Mouse (Mus musculus) megakaryocyte, adult 5-6 weeks (primary cell): ENCODE results near the gene Gm42688. TPM values are rescaled to one million over a fixed set of nuclear protein-coding genes. Genes with fewer than 3 reads are reported as not detected.

Experiments
- ATAC-seq: 2 replicates; pipeline ENCODE4 v1.8.0; 2016; ENCODE audit warnings: mild to moderate bottlenecking, inconsistent platforms; ENCODE audit not compliant: poor library complexity, severe bottlenecking
- total RNA-seq, 2 experiments: library from RNA; stranded (forward) in 1 of 2; stranded (reverse) in 1 of 2; fragments of 153-499, 151-499 nt in 1 of 2; fragments of 221-1000, 200-1000 nt in 1 of 2; gene quantifications; 2 replicates each; pipeline versions ENCODE4 v1.2.3 to v1.2.4; 2015 to 2017

The Gm42688 gene
- total RNA-seq (2015) (0.87 and 1.3 TPM in 2 replicates), total RNA-seq (2017) (2.9 and 3.0 TPM in 2 replicates)

GRCm38 (mm10) chr6:83101316-83101687 lies at the start of gene Gm42688, which contains the start of gene Ccdc142:
Gene Gm42688 (plus strand): TSS chr6:83101617.
Gene Ccdc142 (plus strand): TSS chr6:83101601.
- ATAC-seq: peak; percentile 88

GRCm38 (mm10) chr6:83053136-83053960 lies 48.1 kb upstream of the Gm42688 start:
- peak; percentile 13; the same call in 1 of the 2 replicates for ATAC-seq

DNA sequence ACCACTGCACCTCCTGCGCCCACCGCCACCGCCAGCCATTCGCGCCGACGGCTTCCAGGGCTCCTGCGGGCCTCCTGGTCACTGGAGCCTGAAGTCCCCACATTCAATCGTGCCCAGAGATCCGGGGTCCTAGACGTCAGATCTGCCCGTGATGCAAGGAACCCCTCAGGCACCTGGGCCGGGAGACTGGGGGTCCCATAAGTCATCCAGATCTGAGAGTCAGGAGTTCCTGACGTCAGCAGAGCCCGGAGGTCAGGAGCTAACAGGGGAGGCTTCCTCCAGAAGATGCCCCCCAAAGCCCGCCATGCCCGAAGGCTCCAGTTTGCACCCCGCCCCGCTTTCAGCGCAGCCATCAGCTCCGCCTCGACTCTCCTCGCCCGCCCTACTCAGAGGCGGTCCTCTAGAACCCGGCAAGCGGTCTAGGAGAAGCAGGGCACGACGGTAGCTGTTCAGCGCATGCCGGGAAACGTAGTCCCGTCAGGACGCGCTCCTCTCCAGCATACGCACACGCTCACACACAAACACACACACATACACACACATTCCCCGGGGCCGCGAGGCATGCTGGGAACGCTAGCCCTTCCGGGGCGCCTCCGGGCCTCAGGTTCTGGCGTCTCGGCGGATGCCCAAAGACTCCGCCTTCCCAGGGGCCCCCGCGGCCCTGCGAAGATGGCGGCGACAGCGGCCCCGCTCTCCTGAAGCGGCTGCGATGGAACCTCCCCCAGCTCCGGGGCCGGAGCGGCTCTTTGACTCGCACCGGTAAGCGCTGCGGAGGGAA lies 47.2 kb upstream of the Gm42688 start, which contains the start of gene Aup1:
TSS of gene Aup1 (plus strand) at position 448 of the 778 bp plus-strand sequence.
- ATAC-seq: peak; percentile 91

- ATAC-seq: no peak; the same call in 1 of the 2 replicates
These were observed 46.5 kb upstream of the Gm42688 start, which contains the start of gene Htra2 for GRCm38 (mm10) chr6:83054871-83055431. Gene Htra2 (minus strand): TSS chr6:83055273.

DNA sequence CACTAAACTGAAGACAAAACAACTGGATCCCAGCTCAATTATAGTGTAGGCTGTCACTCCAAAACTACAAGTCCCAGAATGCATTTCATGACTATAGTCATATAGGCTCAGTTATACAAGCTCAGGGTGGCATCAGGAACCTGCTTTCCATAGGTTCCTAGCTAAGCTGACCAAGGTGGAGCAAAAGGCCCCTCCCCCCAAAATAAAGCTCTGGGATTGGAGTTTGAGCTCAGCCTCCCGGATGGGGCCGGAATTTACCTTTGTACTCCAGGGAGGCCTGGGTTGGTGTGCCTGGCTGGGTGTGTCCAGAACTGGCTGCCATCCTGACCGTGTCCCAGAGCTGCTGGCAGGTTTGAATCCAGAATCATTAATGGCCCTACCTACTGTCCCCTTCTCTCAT lies 43.6 kb upstream of the Gm42688 start, which contains the start of gene Dqx1:
TSS of gene Dqx1 (plus strand) at position 55 of the 400 bp plus-strand sequence.
- ATAC-seq: no peak

DNA sequence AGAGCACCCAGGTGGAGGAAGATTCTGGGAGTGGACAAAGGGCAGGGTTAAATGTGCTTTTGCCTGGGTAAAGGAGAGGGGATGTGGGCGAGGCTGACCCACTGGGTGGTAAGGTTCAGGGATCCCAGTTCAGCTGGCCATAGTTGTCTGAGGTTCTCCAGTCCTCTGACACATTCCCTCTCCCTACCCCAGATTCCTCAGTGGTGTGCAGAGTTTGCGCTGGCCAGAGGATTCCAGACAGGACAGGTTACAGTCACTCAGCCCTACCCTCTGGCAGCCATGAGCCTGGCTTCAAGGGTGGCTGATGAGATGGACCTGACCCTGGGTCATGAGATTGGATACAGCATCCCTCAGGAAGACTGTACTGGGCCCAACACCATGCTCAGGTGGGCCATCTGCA lies 42.7 kb upstream of the Gm42688 start:
- no peak for ATAC-seq

DNA sequence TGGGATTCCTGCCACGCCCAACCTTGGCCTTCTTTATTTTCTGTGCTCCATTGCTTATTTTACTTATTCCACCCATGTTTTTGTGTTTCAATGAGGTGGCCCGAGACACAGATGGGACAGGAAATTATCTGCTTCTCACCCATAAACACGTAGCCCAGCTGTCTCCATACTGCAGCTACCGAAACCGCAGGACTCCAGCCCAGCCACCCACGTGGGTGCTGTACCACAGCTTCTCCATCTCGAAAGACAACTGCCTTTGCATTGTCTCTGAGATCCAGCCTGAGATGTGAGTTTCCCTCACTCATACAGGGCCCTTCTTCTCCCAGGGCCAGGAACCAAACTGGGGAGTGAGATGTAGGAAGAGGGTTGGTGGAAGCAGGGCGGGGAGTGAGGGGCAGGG lies 35.4 kb upstream of the Gm42688 start:
- peak; percentile 39; the same call in 1 of the 2 replicates for ATAC-seq

- no peak for ATAC-seq
These were observed 35.0 kb upstream of the Gm42688 start for GRCm38 (mm10) chr6:83066441-83066840.

DNA sequence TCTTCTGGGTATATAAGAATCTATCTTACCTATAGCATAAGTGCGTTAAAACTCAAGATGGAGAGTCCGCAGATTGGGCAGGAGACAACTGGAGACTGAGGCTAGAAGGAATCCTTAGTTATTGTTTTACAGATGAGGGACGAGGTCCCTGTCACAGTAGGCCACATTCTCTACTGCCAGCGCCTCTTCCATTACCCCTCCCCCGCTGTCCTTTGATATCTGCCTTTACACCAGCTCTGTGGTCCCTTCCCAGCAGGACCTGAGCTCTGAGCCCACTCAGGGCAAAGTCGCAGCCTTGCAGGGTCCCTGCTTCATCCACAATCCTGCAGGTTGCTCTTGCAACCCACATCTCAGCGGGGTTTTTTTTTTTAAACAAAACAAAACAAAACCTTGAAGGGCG lies 33.2 kb upstream of the Gm42688 start:
- no peak for ATAC-seq

GRCm38 (mm10) chr6:83068706-83069487 lies 32.5 kb upstream of the Gm42688 start:
- ATAC-seq: no peak

GRCm38 (mm10) chr6:83069488-83070246 lies 31.8 kb upstream of the Gm42688 start:
- no peak for ATAC-seq

DNA sequence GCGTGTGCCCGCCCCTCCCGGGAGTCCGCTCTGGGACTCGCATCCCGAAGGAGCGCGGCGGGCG lies 31.3 kb upstream of the Gm42688 start, which contains the start of gene Tlx2:
TSS of gene Tlx2 (minus strand) at position 47 of the 64 bp plus-strand sequence.
- no peak for ATAC-seq

DNA sequence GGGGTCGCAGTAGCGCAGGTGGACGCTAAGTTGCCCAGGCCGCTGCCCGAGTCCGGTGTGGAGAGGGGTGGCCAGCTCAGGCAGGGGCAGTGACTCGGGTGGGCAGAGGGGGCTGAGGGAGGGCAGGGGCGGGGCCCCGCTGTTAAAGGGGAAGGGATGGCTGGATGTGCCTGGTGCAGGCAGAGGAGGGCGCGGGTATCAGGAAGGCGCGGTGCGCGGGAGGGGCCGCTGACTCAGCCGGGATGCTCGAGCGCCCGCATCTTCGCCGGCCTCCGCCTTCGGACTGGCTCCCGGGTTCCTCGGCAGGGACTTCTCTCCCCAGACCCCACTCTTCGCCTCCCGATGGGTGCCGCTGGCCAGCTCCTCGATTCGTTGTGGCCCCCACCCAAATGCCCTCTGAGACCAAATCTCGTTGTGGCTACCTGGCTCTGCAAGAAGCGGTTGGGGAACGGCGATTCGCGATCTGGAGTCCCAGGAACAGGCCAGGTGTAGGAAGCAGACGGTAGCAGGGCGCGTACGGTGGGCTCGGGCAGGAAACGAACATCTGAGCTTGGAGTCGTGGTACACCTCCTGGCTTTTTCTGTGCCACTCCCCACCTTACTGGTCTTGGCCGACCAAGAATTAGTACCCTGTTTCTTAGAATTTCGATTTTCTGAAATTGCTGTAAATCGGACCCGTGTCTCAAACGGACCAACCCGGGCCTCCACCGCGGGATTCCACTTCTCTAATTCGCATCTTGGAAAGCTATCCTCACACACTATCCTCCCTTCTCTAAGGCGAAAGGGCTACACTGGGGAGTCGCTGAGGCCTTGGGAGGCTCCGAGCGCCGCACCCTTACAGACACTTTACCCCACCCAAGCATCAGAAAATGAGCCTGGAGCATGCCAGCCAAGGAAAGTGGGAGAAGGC lies 30.9 kb upstream of the Gm42688 start:
- no peak for ATAC-seq

DNA sequence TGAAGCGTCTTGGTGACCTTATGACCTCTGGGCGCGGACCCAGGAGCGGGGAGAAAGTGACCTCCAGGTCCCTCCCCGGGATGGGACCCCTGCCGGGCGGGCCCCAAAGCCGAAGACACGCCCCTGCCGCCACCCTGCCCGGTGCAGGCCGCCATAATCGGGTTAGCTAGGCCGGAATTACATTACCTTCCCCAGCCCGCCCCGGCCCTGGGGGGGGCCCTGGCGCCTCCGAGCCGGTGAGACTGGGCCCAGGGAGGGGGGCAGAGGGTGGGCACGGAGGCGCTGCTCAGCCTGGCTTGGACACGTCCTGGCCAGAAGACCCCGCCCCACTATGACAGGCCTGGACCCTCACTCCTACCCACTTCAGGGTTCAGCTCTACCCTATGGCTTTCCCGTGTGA lies 30.2 kb upstream of the Gm42688 start:
- no peak for ATAC-seq

- ATAC-seq: no peak
These were observed 26.4 kb upstream of the Gm42688 start for GRCm38 (mm10) chr6:83074979-83075378.

DNA sequence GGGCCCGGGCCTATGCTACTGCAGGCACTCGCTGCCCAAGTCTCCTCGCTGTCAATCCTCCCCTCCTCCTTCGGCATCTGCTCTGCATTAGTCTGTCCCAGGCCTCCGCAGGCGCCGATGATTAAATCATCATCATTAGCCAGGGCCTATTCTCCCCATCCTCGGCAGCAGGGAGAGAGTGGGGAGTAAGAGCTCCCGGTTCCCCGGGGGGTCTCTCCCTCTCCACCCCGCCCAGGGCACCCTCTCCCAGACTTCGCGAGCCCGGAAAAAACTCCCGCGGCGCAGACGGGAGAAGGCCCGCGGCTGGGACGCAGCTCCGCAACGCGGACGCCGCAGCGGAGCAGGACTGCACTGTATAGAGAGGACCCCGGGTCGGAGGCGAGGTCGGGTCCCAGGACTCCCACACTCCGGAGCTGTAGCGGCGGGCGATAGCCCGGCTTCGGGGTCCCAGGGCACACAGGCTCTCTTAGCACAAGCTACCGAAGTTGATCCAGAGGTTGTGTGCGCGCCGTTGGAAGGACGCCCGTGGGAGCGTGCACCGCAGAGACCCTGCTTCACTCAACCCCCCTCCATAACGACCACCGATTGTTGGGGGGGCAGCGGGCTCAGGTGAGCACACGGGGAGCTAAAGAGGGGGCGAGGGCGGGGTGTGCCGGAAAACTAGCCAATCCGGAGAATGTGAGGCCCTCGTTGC lies 23.6 kb upstream of the Gm42688 start, which contains the start of gene Pcgf1:
TSS of gene Pcgf1 (plus strand) at position 240 of the 694 bp plus-strand sequence.
- peak; percentile 13; the same call in 1 of the 2 replicates for ATAC-seq

DNA sequence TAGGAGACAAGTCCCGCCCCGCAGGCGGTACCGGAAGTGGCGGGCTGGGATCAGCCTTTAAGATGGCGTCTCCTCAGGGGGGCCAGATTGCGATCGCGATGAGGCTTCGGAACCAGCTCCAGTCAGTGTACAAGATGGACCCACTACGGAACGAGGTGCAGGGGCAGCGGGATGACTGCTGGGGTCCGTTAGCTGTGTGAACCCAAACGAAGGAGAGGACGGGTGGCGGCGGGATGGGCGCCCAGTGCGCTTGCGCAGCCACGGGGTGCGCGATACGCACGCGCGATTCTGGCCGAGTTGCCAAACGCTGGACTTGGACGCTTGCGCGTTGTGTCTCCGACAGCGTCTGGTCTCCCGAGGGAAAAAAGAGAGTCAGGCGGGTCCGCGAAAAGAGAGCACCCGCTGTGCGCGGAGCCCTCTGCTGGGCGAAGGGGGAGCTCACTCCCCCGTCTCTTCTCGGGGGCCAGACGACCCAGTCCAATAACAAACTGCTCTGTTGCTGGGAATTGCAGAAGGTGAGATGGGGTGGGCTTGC lies 23.0 kb upstream of the Gm42688 start:
- ATAC-seq: peak; percentile 98

GRCm38 (mm10) chr6:83080210-83080609 lies 21.2 kb upstream of the Gm42688 start:
- no peak for ATAC-seq
